Mouse (Mus musculus) hindbrain, embryonic 11.5 days (tissue): ENCODE measurements at regions not wholly inside any gene's neighbourhood (a gene's known extent, or its start where the extent isn't known, plus 50 kb on each side); places are given as distances from the start of the nearest gene placed in this dataset.
"Not testable (repeated sequence)": the region's sequence is repeated elsewhere in the genome, so short reads cannot be mapped to it uniquely, and the experiment has no call there.

ENCODE experiments used
- ATAC-seq: fragments of 200-750 bp; cut with Nextera tagmentation; 2 replicates; pipeline ENCODE4 v1.8.0; 2017; ENCODE audit warnings: mild to moderate bottlenecking, moderate TSS enrichment, moderate library complexity; ENCODE audit not compliant: low FRiP score
- DNase-seq: peaks from one replicate; pipeline ENCODE4 v3.0.0-alpha.2; 2015; ENCODE audit warnings: low spot score
- H3K27ac ChIP-seq: fragments of 300-500 bp; sonication (generic); 2 replicates; pipeline ENCODE4 v1.5.1; 2014; ENCODE audit warnings: mild to moderate bottlenecking, low read depth, low read length
- H3K27me3 ChIP-seq: fragments of 300-500 bp; sonication (generic); 2 replicates; pipeline ENCODE4 v1.6.1; 2014; ENCODE audit warnings: mild to moderate bottlenecking, low read length, moderate library complexity, mixed read lengths; ENCODE audit not compliant: control insufficient read depth, insufficient read depth
- H3K36me3 ChIP-seq: fragments of 300-500 bp; sonication (generic); 2 replicates; pipeline ENCODE4 v1.6.1; 2014; ENCODE audit warnings: mild to moderate bottlenecking, low read length, moderate library complexity, mixed read lengths; ENCODE audit not compliant: control insufficient read depth, insufficient read depth
- H3K4me1 ChIP-seq: fragments of 300-500 bp; sonication (generic); replicated peaks from 2 replicates; pipeline ENCODE4 v1.6.1; 2014; ENCODE audit warnings: low read length, mixed read lengths; ENCODE audit not compliant: control insufficient read depth, insufficient read depth
- H3K4me2 ChIP-seq: fragments of 300-500 bp; sonication (generic); replicated peaks from 2 replicates; pipeline ENCODE4 v1.6.1; 2014; ENCODE audit warnings: mild to moderate bottlenecking, low read depth, low read length
- H3K4me3 ChIP-seq: fragments of 300-500 bp; sonication (generic); 2 replicates; pipeline ENCODE4 v1.5.1; 2014; ENCODE audit warnings: low read depth, low read length
- H3K9ac ChIP-seq: fragments of 300-500 bp; sonication (generic); 2 replicates; pipeline ENCODE4 v1.6.1; 2014; ENCODE audit warnings: low read depth, low read length
- H3K9me3 ChIP-seq: fragments of 300-500 bp; sonication (generic); 2 replicates; pipeline ENCODE4 v1.6.1; 2016; ENCODE audit warnings: low read length; ENCODE audit not compliant: control insufficient read depth
- WGBS: fragments of 180-500 bp; shearing (Covaris S2); extraction: QIAGEN DNeasy Blood & Tissue Kit; methylation state at CpG from one replicate; pipeline ENCODE4 v1.1.7; 2014; 5-methylcytosine and 5-hydroxymethylcytosine counted together

DNA sequence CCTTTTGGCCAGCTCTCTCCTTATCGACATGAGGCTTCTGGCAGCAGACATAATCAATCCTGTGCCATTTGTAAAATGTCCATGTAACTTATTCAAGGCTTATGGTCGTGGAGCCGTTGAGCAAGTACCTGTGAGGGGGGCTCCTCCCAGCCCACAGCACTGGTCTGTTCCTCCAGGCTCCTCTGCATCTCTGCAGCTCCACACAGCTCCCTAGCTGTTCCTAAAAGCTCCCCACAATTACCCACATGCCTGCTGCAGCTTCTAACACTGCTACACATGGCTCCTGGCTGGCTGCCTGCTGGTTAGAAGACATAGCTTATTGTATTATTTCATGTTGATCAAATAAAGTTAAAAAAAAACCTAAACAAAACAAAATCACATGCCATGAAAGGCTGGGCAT, 77.9 kb downstream of the Tcp10c start:
- H3K27ac ChIP-seq, H3K27me3 ChIP-seq, H3K4me3 ChIP-seq, H3K9me3 ChIP-seq, H3K9ac ChIP-seq, H3K4me2 ChIP-seq, H3K4me1 ChIP-seq, DNase-seq, ATAC-seq, H3K36me3 ChIP-seq: not testable (repeated sequence)
- WGBS = 89% methylated on average over 3 of the region's 3 CpGs

DNA sequence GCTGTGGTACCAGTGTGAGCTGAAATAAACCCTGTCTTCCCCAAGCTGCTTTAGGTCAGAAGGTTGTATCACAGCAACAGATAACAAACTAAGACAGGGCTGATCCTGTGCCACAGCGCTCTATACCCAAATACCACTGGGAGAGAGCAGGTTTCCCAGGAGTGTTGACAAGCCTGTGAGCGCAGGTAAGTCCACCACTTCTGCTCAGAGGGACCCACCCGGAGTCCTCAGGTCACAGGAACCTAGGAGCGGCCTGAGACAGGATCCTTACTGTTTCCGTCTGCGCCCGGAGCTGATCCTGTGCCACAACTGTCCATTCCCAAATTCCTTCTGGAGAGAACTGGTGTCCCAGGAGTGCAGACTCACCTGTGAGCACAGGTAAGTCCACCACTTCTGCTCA, 79.8 kb downstream of the Tcp10c start:
- H3K9me3 ChIP-seq, H3K36me3 ChIP-seq, H3K4me3 ChIP-seq, H3K27ac ChIP-seq, H3K9ac ChIP-seq, H3K27me3 ChIP-seq, DNase-seq, H3K4me1 ChIP-seq, H3K4me2 ChIP-seq, ATAC-seq: not testable (repeated sequence)
- 93% methylated on average over 7 of the region's 7 CpGs for WGBS

DNA sequence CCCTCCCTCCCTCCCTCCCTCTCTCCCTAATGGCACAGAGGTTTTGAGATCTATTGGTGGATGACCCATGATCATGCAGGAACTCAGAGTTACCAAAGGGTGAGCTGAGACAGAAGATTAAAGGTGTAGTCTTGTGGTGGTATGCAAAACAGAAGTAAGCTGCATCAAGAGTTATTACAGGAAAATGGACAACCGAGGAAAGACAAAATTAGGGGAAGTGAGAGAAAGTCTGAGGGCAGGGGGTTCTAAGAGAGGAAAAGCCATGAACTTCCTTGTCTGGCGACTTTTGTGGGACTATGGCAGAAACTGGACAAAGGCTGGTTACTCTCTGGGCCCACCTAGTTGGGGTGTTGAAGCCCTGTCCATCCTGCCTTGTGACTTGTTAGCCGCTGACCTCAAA, 84.4 kb downstream of the Tcp10c start:
- not testable (repeated sequence) for H3K9ac ChIP-seq, H3K36me3 ChIP-seq, DNase-seq, ATAC-seq, H3K27ac ChIP-seq, H3K27me3 ChIP-seq, H3K9me3 ChIP-seq, H3K4me3 ChIP-seq, H3K4me2 ChIP-seq, H3K4me1 ChIP-seq
- 67% methylated on average over 1 of the region's 3 CpGs for WGBS

DNA sequence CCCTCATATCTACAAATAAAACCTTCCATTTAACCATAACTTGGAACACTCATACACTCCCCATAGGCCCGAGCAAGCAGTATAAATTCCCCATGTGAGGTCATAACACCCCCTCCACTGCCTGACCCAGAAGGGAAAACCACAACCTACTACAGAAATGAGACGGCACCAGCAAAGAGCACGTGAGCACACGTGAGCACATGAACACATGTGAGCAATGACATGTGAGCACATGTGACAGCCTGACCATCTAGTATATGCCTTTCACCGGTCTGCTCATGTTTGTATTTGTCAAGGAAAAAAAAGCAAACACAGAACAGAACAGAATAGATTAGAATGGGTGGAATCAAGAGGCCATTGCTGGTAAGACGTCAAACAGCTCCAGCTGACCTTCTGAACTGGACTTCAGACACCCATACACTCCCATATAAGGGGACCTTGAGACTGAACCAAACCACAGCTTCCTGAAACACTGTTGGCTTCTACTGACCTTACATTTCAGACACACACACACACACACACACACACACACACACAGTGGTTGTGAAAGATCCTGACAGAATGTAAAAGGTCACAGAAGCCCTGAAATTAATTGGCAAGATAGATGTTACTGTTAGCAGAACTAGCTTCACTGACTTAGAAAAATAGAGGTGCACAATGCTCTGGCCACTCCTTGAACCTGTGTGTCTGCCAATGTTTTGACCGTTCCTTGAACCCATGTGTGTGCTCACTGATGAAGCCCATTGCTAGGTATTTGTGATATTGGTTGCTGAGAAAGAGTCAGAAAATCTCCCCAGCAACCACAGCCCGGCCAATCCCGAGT, 86.5 kb downstream of the Tcp10c start:
- H3K27me3 ChIP-seq, DNase-seq, H3K9me3 ChIP-seq, H3K4me2 ChIP-seq, H3K4me1 ChIP-seq, H3K36me3 ChIP-seq, H3K4me3 ChIP-seq, H3K27ac ChIP-seq, H3K9ac ChIP-seq: not testable (repeated sequence)
- WGBS = 86% methylated on average over 9 of the region's 9 CpGs
- ATAC-seq = peak; percentile 20; the same call in 1 of the 2 replicates

DNA sequence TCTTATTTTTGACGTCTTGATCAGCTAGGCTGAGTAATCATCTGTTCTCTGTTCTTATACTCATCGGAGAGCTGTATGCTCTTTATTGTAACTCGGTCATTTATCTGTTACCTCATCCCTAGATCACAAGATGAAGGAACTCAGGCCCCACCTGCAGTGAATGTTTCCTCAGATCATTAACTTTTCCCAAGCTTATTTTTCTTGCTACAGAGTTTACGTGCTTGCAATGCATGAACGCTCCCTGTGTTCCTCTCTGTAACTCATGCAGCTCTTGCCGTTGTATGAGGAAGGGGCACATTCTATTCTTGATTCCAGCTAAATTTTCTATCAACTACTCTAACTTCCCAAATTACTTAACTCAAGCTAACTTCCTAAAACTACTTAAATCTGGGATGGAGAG, 87.9 kb downstream of the Tcp10c start:
- H3K9me3 ChIP-seq, ATAC-seq, H3K4me3 ChIP-seq, H3K4me2 ChIP-seq, H3K27ac ChIP-seq, H3K9ac ChIP-seq, DNase-seq, H3K4me1 ChIP-seq, H3K27me3 ChIP-seq, H3K36me3 ChIP-seq: not testable (repeated sequence)
- 94% methylated on average over 5 of the region's 6 CpGs for WGBS

DNA sequence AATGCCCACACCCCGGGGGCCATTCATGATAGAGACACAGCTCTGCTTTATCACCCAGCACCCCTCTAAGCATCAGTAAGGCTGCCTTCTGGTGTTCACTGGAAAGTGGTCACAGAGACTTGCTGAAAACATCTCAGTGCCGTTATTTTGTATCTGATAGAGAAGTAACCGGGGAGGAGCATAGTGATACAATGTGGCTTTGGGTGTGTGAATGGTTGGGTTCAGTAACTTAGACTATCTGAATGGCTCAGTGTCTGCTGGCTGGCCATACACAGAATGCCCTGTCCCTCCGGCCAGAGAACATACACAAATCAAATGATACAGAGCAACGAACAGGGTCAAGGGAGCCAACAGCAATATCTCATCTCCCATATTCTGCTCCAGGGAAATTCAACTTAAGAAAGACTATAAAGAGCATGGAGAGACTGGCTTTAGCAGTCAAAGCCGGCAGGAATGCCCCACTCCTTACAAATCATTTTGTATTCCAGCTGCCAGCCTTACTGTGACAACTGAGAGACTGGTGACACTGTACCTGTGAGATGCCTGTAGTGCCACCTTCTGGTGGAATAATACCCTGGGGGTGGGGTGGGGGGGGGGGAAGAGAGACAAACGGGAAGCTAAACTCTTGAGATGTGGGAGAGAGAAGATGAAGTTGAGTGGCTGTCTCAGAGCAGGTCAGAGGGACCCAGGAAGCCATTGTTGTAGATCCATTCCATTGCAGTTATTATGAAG, 102.7 kb downstream of the Tcp10c start:
- not testable (repeated sequence) for H3K9ac ChIP-seq, DNase-seq, H3K4me1 ChIP-seq, H3K4me3 ChIP-seq, H3K27me3 ChIP-seq, H3K27ac ChIP-seq, H3K36me3 ChIP-seq, H3K4me2 ChIP-seq, H3K9me3 ChIP-seq, ATAC-seq
- WGBS = 82% methylated on average over 6 of the region's 7 CpGs

DNA sequence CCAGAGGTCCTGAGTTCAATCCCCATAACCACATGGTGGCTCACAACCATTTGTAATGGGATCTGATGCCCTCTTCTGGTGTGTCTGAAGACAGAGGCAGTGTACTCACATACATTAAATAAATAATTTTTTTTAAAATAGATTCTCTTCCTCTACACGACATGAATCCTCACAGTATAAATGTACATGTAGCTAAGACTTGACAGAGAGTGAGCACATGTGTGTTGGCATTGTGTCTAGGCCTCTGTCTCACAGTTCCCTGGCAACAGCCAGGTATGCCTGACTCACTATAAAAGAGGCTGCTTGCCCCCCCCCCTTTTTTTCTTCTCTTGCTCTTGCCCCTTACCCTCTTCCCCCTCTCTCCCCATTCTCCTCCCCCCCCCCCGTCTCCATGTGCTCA, 103.6 kb downstream of the Tcp10c start:
- H3K4me2 ChIP-seq, DNase-seq, H3K36me3 ChIP-seq, H3K9me3 ChIP-seq, H3K4me3 ChIP-seq, H3K27ac ChIP-seq, H3K27me3 ChIP-seq, H3K9ac ChIP-seq, H3K4me1 ChIP-seq: not testable (repeated sequence)
- ATAC-seq = peak; percentile 36; the same call in 1 of the 2 replicates
- WGBS = 85% methylated on average over 2 of the region's 2 CpGs

DNA sequence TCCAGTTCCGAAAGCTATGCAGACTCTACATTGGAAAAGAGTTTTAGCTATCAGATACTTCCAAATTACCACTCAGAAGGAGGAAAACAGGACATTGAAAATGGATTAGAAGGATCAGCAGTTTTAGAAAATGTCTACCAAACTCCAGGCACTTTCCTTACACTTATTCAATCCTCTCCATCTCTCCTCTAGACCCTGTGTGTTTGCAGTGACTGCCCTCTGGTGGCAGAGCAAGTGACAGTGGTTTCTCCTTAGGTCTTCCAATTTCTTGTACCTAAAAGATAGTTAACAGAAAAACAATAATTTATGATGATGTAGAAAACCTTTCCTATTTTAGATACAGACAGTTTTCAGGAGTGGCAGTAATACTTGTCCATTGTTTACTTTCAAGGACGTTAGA, 104.4 kb downstream of the Tcp10c start:
- 0 out of 2 replicates have a peak, but pooled peaks have one; percentile 63 for ATAC-seq

DNA sequence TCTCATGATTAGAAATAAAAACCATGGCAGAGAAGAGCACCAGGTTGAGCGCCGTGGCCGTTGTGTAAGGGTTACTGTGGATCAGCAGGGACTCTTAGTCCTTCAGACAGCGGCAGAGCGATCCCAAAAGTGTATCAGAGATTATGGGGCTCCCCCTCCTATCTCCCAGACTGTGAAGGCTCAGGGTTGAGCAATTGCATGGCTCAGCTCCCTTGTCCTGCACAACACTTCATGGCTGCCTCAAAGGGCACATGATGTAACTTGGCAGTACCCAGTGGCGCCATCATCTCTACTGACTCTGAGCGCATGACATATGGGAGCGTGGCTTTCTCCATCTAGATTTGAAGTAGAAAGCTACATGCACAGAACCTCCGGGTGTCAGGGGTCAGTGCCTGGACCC, 108.3 kb downstream of the Tcp10c start:
- not testable (repeated sequence) for H3K4me3 ChIP-seq, H3K27me3 ChIP-seq, H3K4me2 ChIP-seq, H3K9me3 ChIP-seq, H3K36me3 ChIP-seq, H3K27ac ChIP-seq, DNase-seq, H3K9ac ChIP-seq, ATAC-seq, H3K4me1 ChIP-seq
- WGBS = 100% methylated on average over 2 of the region's 9 CpGs

More for the DNA sequence above, 104.4 kb downstream of the Tcp10c start:
- H3K9ac ChIP-seq, H3K27ac ChIP-seq, DNase-seq, H3K27me3 ChIP-seq, H3K4me1 ChIP-seq, H3K4me3 ChIP-seq, H3K4me2 ChIP-seq, H3K9me3 ChIP-seq, H3K36me3 ChIP-seq: not testable (repeated sequence)
- no CpG with 5 or more reads among the region's 2 CpGs for WGBS
